Mouse (Mus musculus) CH12.LX (cell line): ENCODE data around the gene Ccdc188.

Experiments used
- CTCF ChIP-seq, 2 experiments: IDR thresholded peaks in 1 of 2; conservative IDR thresholded peaks in 1 of 2; 2 replicates each; pipeline ENCODE4 v1.5.1; 2011 to 2012; ENCODE audit warnings: low read depth in 2 of 2, low read length in 2 of 2, improper control_type of control experiment in 1 of 2, inconsistent platforms in 1 of 2, mild to moderate bottlenecking in 1 of 2, moderate library complexity in 1 of 2
- MEF2A ChIP-seq: IDR thresholded peaks from 2 replicates; pipeline ENCODE4 v1.6.1; 2014; ENCODE audit warnings: low read depth, mild to moderate bottlenecking, inconsistent platforms, low read length, improper control_type of control experiment, borderline replicate concordance
- POLR2A ChIP-seq: IDR thresholded peaks from 2 replicates; pipeline ENCODE4 v1.6.1; 2011; ENCODE audit warnings: low read depth, mild to moderate bottlenecking, improper control_type of control experiment, low read length

- TF ChIP-seq CTCF (conservative IDR thresholded peaks at IDR 0.05 in 1 of 2, IDR thresholded peaks at IDR 0.05 in 1 of 2; ENCODE audit: low read depth in 2 of 2, low read length in 2 of 2) (no peak), MEF2A (no peak), POLR2A (no peak)
Observed at GRCm38 (mm10) chr16:18231047-18231446, 13.4 kb downstream of the Ccdc188 start.
